Mouse (Mus musculus): ENCODE data around the gene Bicc1.

Bicc1 gene

DNA sequence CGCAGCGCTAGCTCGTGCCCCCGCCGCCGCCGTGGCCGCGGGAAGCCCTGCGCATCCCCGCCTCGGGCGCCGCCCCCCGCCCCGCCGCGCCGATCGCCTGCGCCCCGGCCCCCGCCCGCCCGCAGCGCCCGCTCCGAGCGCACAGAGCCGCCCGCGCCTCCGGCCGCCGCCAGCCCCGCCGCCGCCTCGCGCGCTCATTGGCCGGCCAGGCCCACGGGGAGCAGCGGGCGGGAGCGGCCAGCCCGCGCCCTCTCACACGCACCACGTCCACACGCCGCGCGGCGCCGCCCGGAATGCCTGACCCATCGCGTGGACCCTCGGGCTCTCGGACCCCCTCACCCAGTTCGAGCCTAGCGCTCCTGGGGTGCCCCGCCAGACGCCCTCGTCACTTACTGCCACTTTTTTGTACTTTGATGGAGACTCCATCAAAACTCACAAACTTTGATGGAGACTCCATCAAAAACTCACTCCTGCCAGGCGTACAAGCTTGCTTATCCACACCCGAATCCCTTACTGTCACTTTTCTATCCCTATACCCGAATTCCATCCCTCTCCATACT, at the start of gene Bicc1:
TSS of gene Bicc1 (minus strand) at position 25 of the 560 bp plus-strand sequence.
- no peak for DNase-seq (ENCODE audit: low spot score in 2 of 2)

DNA sequence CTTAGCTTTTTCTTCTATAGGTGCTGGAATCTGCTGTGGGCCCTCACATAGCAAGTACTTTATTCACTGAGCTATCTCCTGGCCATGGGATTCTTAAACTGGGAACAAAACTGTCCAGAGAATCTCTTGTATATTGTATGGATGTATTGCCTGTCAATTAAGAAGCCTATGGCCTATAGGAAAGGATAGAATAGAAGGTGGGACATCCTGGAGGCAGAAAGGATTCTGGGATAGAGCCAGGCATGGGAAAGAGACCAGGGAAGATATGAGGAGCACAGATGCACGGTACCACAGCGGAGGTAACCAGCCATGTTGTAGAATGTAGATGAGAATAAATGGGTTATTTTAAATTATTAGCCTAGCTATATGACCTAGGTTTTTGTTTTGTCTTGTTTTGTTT, 42.0 kb upstream of the Bicc1 start:
- no peak for DNase-seq (ENCODE audit: low spot score in 2 of 2)

DNA sequence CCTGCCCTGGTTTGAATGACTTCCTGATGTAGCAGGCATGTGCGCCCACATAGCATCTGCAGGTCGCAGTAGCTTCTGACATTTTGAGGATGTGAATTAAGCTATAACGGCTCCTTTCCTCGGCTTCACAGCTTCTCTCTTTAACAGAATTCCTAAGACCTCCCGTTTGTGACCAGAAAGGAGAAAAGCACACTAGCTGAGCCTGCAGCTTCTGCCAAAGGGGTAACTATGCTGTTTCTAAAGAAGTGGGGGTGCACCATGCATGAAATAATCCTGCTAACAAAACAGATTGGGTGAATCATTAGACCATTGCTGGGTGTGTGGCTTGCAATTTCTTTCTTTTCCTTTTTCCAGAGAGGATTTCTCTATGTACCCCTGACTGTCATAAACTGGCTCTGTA, 41.5 kb upstream of the Bicc1 start:
- DNase-seq (ENCODE audit: low spot score in 2 of 2) = no peak

DNA sequence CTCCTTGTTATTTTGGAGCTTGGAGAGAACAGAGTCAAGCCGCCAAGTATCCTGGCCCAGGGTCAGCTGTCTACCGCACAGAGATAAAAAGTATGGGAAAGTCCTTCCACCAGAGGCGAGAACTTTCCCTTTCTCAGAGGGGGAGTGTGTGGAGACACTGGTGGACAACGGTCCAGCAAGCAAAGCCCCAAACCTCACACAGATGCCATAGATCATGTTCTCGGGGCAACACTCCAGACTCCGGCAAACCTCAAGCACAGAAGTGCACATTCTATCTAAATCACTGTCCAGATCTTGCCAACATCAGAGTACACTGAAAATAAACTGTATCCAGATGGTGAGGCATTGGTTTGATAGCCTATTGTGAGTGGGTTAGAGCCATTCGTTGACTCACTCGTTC, 39.2 kb upstream of the Bicc1 start:
- DNase-seq (ENCODE audit: low spot score in 2 of 2) = no peak

DNA sequence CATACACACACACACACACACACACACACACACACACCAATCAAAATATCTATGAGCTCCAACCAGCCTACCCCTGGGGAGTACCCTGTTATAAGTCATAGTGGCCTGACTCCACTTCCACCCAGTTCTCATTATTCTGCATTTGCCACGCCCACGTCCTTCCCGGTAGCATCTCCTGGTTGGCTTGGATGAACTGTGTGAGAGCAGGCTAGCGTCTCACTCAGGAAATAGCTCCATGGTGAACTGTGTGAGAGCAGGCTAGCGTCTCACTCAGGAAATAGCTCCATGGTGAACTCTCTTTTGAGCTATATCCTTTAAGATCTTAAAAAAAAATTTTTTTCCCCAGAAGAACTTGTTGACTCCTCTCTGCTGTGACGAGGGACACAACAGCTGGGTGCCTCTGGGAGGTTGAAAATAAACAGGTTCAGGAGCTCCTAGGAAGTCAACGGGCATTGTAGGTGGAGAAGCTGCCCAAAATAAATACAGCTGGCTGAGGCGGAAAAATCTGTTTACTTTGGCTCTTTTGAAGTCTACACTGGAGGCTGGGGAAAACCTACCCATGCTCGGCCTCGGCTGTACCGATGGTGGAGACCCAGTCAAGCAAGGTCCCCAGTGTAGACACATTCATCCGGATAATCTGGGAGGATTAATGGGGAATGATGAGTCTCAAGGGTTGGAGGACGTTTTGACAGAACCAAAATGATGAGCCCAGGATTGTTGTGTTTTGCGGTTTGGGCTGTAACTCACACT, 37.7 kb upstream of the Bicc1 start:
- no peak for DNase-seq (ENCODE audit: low spot score in 2 of 2)

DNA sequence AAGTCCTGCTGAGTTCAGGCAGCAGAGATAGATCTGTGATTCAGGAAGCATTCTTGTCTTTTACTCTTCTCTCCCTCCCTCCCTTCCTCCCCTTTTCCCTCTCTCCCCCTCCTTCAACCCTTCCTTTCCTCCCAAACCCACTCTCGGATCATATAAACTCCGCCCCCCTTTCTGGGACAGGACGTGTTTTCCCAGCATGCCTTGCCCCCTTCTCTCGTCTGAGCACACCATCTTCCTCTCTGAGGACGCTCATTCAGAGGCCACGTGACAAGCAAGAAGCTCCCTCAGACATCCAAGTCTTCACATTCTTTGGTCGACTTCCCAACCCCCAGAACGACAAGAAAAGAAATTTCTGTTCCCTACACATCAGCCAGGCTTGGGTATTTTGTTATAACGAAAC, 36.0 kb upstream of the Bicc1 start:
- DNase-seq (ENCODE audit: low spot score in 2 of 2) = no peak

- no peak for DNase-seq (ENCODE audit: low spot score in 2 of 2)
Measured at GRCm38 (mm10) chr10:71194713-71195112, 35.2 kb upstream of the Bicc1 start.

- DNase-seq (ENCODE audit: low spot score in 2 of 2) = no peak
Measured at GRCm38 (mm10) chr10:71193319-71193718, 33.8 kb upstream of the Bicc1 start.

DNA sequence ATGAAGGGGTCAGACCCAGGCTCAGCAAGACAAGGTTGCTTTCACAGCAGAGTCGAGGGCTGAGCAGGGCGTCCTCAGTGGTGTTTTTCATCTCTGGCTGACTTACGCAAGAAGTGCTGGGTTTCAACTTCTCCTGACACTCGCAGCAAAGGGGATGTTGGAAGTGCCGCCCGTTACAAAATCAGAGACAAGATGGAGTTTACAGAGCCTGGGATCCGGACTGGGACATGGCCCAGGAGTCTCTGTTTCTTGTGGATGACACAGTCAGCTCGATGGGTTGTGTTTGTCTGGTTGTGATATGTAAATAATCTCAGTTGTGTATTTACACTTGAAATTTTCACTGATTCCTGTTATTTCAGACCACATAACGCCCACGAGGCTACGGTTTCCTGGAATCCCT, 33.4 kb upstream of the Bicc1 start:
- DNase-seq (ENCODE audit: low spot score in 2 of 2) = no peak

DNA sequence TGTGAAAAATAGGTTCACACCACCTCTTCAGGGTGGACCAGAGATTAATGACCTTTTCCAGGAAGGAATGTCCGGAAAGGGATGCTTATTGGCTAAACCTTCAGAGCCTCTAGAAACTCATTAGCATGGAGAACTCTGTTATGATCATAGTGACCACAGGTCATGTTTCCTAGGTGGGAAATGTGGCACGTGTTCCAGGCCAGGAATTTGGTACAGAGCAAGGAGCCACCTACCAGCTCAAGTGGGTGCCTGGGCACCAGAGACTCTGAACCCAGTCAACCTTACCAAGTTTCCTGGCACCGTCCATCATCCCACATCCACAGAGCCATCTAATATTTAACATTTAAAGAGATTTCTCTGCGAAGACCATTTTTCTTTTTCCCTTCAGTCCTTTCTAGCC, 29.2 kb upstream of the Bicc1 start:
- no peak for DNase-seq (ENCODE audit: low spot score in 2 of 2)

DNA sequence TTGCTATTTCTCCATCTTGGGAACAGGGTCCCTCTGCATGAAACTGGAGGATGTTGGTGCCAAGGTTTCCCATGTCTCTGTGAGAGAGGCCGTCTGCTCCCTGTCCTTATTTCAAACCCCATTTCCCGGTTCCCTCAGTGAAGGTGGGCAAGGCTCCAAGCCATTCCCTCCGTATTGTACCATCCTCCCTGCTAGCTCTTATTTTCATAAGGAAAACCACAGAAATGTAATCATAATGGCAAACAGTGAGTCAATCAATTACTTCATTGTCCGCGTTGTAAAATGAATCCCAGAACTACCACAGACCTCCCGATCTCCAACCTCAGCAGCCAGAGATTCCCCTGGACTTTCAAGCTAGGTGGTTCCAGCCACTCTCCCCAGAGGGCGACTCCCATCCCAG, 25.6 kb upstream of the Bicc1 start:
- no peak for DNase-seq (ENCODE audit: low spot score in 2 of 2)

DNA sequence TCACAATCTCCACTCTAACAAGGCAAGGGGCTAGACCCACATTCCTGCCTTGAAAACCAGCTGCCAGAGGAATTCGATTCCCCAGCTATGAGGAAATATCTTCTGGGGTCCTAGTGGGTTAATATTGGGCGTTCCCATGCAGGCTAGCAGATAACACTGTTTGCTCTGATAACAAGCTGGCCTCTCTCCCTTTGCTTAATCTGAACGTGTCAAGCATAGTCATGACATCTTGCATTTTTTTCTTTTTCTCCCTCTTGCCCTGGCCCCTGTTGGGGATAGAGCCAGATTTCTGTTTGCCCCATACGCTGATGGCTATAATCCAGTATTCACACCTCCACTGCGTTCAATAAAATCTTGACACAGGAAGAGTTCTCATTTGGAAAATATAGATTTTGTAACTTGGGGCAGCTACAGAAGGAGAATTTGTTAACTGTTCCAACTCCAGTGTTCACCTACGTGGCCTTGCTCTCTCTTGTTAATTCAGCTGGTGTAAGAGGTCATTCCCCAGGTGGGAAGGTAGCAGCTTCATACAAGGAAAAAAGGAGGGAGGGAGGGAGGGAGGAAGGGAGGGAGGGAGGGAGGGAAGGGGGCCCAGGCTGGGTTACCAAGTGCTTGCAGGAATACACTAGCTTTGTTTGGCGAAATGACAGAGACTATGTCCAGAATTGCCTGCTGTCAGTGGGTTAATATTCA, 24.0 kb upstream of the Bicc1 start:
- no peak for DNase-seq (ENCODE audit: low spot score in 2 of 2)

- no peak for DNase-seq (ENCODE audit: low spot score in 2 of 2)
Measured at GRCm38 (mm10) chr10:71181931-71182330, 22.4 kb upstream of the Bicc1 start.

GRCm38 (mm10) chr10:71181091-71181490, 21.6 kb upstream of the Bicc1 start:
- DNase-seq (ENCODE audit: low spot score in 2 of 2) = no peak

GRCm38 (mm10) chr10:71180057-71180456, 20.6 kb upstream of the Bicc1 start:
- DNase-seq (ENCODE audit: low spot score in 2 of 2) = no peak

GRCm38 (mm10) chr10:71177201-71177600, 17.7 kb upstream of the Bicc1 start:
- no peak for DNase-seq (ENCODE audit: low spot score in 2 of 2)

DNA sequence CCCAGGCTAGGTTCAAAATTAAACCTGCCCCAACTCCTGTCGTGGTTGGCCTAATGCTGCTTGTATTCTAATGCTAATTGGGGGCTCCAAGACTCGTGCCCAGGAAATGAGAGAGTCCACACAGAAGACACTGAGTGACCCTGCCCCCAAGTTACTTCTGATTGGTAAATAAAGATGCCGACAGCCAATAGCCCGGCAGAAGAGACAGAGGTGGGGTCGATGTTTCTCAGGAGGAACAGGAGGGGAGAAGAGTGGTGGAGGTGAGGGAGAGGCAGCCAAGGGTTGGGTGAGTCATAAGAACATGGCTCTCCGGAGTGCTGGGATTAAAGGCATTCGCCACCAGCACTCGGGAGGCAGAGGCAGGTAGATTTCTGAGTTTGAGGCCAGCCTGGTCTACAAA, 16.8 kb upstream of the Bicc1 start:
- DNase-seq (ENCODE audit: low spot score in 2 of 2) = no peak

- no peak for DNase-seq (ENCODE audit: low spot score in 2 of 2)
Measured at GRCm38 (mm10) chr10:71175280-71175679, 15.8 kb upstream of the Bicc1 start.

DNA sequence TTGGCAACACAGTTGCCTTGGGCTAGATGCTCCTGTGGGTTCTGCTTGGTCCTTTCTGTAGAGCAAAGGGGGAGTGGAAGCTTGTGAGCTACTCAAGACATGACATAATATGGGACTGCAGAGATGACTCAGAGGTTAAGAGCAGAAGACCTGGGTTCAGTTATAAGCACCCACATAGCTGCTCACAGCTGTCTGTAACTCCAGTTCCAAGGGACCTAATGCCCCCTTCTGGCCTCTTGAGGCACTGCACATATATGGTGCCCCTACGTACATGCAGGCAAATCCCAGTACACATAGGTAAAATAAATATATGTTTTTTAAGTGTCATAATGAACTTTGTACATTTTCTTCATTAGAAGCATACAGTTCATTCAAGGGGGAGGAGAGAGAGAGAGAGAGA, 11.9 kb upstream of the Bicc1 start:
- DNase-seq (ENCODE audit: low spot score in 2 of 2) = no peak

DNA sequence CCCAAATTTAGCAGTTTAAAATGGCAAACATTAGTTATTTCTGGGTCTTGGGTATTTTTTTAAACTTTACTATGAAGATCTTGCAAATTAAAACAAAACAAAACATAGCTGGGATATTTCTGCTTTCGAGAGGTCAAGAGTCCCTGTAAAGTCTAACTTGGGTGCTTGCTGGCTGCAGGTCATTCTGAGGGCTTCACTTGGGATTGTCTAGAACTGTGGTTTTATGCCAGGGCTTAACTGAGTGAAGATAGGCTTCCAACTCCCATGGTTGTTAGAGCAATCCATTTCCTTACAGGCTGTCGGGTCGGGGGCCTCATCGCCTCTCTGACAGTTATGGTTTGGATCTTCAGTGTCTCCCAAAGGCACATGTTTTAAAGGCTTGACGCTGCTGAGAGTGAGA, 11.3 kb upstream of the Bicc1 start:
- DNase-seq (ENCODE audit: low spot score in 2 of 2) = no peak

DNA sequence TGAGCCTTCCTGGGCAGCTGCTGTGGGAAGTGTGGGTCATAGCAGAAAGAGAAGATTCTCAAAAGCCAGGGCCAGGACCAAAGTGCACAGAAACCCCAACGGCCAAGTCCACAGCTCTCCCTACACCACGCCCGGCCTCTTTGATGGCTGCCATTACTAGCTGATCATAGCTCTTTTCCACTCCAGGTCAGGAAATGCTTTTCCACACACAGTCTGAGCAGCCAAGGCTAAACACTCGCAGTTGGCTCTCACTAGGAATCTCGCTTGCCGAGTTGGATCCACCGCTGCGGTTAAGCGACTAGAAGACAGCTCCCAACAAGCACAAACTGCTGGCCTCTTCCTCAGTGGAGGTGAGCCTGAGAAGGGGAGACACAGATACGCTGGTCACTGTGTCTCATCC, 10.3 kb upstream of the Bicc1 start:
- no peak for DNase-seq (ENCODE audit: low spot score in 2 of 2)

DNA sequence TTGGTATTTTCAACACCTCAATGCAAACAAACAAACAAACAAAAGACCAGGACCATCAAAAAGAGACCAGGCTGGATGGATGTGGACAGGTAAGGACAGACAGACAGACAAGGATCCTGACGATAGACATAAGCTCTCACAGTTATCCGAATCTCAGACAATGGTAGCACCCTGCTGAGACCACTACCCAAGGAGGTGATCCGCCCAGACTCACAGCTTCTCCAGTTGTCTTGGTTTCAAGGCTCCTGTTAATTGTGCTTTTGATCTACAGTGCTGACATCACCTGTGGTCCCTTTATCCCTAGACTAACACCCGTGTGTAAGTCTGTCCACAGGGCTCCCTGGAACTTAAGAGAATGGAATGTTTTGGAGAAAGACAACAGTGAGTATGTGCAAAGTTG, 9.7 kb upstream of the Bicc1 start:
- DNase-seq (ENCODE audit: low spot score in 2 of 2) = no peak

- no peak for DNase-seq (ENCODE audit: low spot score in 2 of 2)
Measured at GRCm38 (mm10) chr10:71160449-71160848, 949 bp upstream of the Bicc1 start.
